Mouse (Mus musculus): ENCODE data around the gene Mxd4.

Mxd4 gene

GRCm38 (mm10) chr5:34197243-34197642 lies 9.7 kb upstream of the Mxd4 start:
- DNase-seq (ENCODE audit: low read depth, low spot score): no peak

GRCm38 (mm10) chr5:34196423-34196822 lies 8.9 kb upstream of the Mxd4 start:
- DNase-seq (ENCODE audit: low read depth, low spot score): no peak

- DNase-seq (ENCODE audit: low read depth, low spot score): no peak
Measured at GRCm38 (mm10) chr5:34195786-34196185, 8.3 kb upstream of the Mxd4 start.

- DNase-seq (ENCODE audit: low read depth, low spot score): no peak
Measured at GRCm38 (mm10) chr5:34194975-34195662, 7.6 kb upstream of the Mxd4 start.

- DNase-seq (ENCODE audit: low read depth, low spot score): no peak
Measured at GRCm38 (mm10) chr5:34194426-34194825, 6.9 kb upstream of the Mxd4 start.

GRCm38 (mm10) chr5:34191843-34192242 lies 4.3 kb upstream of the Mxd4 start:
- no peak for DNase-seq (ENCODE audit: low read depth, low spot score)

GRCm38 (mm10) chr5:34191021-34191420 lies 3.5 kb upstream of the Mxd4 start:
- DNase-seq (ENCODE audit: low read depth, low spot score): no peak

- DNase-seq (ENCODE audit: low read depth, low spot score): no peak
Measured at GRCm38 (mm10) chr5:34189521-34189920, 2.0 kb upstream of the Mxd4 start.

- DNase-seq (ENCODE audit: low read depth, low spot score): no peak
Measured at GRCm38 (mm10) chr5:34188856-34189255, 1.3 kb upstream of the Mxd4 start.

GRCm38 (mm10) chr5:34186961-34187391 lies 544 bp downstream of the Mxd4 start:
- no peak for DNase-seq (ENCODE audit: low read depth, low spot score)

GRCm38 (mm10) chr5:34186391-34186790 lies 1.1 kb downstream of the Mxd4 start:
- no peak for DNase-seq (ENCODE audit: low read depth, low spot score)

- no peak for DNase-seq (ENCODE audit: low read depth, low spot score)
Measured at GRCm38 (mm10) chr5:34185791-34186190, 1.7 kb downstream of the Mxd4 start.

- DNase-seq (ENCODE audit: low read depth, low spot score): no peak
Measured at GRCm38 (mm10) chr5:34185051-34185580, 2.4 kb downstream of the Mxd4 start.

- DNase-seq (ENCODE audit: low read depth, low spot score): no peak
Measured at GRCm38 (mm10) chr5:34183976-34184375, 3.5 kb downstream of the Mxd4 start.

GRCm38 (mm10) chr5:34183156-34183880 lies 4.2 kb downstream of the Mxd4 start:
- no peak for DNase-seq (ENCODE audit: low read depth, low spot score)

GRCm38 (mm10) chr5:34182486-34182885 lies 5.0 kb downstream of the Mxd4 start:
- DNase-seq (ENCODE audit: low read depth, low spot score): no peak

- DNase-seq (ENCODE audit: low read depth, low spot score): no peak
Measured at GRCm38 (mm10) chr5:34177821-34178220, 9.7 kb downstream of the Mxd4 start.

- no peak for DNase-seq (ENCODE audit: low read depth, low spot score)
Measured at GRCm38 (mm10) chr5:34177091-34177490, 10.4 kb downstream of the Mxd4 start.

GRCm38 (mm10) chr5:34176691-34177090 lies 10.8 kb downstream of the Mxd4 start:
- no peak for DNase-seq (ENCODE audit: low read depth, low spot score)

- no peak for DNase-seq (ENCODE audit: low read depth, low spot score)
Measured at GRCm38 (mm10) chr5:34175403-34175694, 12.2 kb downstream of the Mxd4 start.

- DNase-seq (ENCODE audit: low read depth, low spot score): no peak
Measured at GRCm38 (mm10) chr5:34174550-34175402, 12.7 kb downstream of the Mxd4 start.

GRCm38 (mm10) chr5:34174021-34174420 lies 13.5 kb downstream of the Mxd4 start:
- DNase-seq (ENCODE audit: low read depth, low spot score): no peak

Data from ES-CJ7 (cell line).